Mouse (Mus musculus): ENCODE measurements around the gene Dact3. TPM values are rescaled to one million over a fixed set of nuclear protein-coding genes. Genes with fewer than 3 reads are reported as not detected.

The Dact3 gene
- total RNA-seq, 2 experiments from 2014 or later: 45.2 to 48.6 TPM

- DNase-seq: no peak
These were observed 18.5 kb downstream of the Dact3 start for GRCm38 (mm10) chr7:16893612-16894011.

GRCm38 (mm10) chr7:16894279-16894678 lies 19.2 kb downstream of the Dact3 start:
- DNase-seq: no peak

DNA sequence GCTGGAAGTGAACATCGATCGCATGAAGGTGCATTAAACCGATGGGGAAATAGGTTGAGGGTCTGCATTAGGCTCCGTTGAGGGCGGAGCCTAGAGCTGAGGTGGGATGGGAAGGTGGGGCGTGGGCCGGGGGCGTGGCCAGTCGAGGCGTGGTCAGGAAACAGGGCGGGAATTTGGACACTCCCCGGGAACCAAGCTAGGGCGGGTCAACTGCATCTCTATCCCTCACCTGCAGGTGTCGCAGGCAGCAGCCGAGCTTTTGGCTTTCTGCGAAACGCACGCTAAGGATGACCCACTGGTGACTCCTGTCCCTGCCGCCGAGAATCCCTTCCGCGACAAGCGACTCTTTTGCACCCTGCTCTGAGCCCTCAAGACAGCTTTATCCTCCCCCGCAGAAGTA lies 19.9 kb downstream of the Dact3 start:
- DNase-seq: peak; percentile 89

DNA sequence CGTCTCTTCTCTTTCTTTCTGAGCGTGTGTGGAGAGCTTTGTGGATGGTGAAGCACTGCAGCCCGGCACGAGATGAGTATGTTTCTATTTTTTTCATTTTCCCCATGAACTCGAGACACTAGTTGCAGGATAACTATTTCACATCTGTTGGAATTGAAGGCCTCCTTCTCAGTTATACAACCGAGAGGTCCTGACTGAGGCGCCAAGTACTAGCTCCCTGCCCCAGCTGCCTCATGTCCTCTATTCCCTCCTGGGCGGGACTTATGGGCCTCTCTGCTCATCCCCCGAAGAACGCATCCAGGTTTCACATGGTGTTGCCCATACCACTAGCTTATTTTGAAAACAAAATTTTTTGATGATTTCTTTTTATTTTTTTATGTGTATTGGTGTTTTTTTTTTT lies 20.4 kb downstream of the Dact3 start:
- DNase-seq: no peak

DNA sequence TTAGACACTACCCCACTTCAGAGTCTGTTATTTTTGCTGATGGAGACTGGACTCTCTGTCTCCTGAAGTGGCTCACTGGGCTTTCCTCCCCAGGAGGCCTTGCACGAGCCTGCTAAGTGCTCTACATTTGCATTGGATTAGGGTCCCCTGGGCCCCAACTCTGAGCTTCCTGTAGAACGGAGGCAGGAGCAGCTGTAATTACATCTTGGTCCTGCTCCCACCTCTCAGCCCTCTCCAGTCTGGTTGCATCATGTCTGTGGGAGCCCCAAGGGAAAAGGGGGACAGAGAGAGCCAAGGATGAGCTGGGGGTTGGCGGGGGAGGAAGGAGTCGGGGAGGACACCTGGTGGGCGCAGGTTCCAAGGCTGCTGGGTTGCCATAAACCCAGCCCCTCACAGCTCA lies 25.4 kb downstream of the Dact3 start:
- no peak for DNase-seq

DNA sequence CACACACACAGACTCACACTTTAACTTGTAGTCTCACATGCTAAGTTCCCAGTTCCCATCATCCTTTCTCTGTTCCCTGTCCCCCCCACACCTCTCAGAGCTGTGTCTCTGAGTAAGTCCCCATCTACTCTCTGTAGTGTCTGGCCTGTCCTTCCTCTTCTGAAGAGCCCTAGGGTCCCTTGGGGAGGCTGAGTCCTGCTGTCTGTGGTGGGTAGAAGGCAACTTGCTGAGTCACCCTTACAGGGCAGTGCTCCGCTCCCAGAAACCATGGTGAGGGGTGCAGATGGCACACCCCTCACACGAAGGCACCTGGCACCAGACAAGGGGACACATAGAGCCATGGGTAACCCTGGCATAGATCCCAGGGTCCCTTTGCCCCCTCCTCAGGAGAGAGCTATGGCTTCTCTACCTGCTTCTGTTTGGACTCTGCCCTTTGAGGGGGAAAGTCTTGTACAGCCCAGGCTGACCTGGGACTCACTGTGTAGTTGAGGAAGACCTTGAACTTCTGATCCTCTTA lies 28.4 kb downstream of the Dact3 start:
- DNase-seq: no peak

GRCm38 (mm10) chr7:16904120-16904675 lies 29.1 kb downstream of the Dact3 start:
- DNase-seq: no peak

GRCm38 (mm10) chr7:16905491-16906021 lies 30.4 kb downstream of the Dact3 start:
- peak; percentile 61 for DNase-seq

- peak; percentile 77 for DNase-seq
These were observed 31.2 kb downstream of the Dact3 start, which contains the start of gene Ptgir for GRCm38 (mm10) chr7:16906281-16906680. TSS of gene Ptgir (plus strand) at chr7:16906490.

GRCm38 (mm10) chr7:16906889-16907559 lies 31.9 kb downstream of the Dact3 start:
- no peak for DNase-seq

- DNase-seq: no peak
These were observed 32.7 kb downstream of the Dact3 start for GRCm38 (mm10) chr7:16907842-16908241.

GRCm38 (mm10) chr7:16908367-16908766 lies 33.2 kb downstream of the Dact3 start:
- DNase-seq: no peak

GRCm38 (mm10) chr7:16908859-16909258 lies 33.7 kb downstream of the Dact3 start:
- DNase-seq: no peak

- DNase-seq: no peak
These were observed 34.8 kb downstream of the Dact3 start for GRCm38 (mm10) chr7:16909909-16910308.

DNA sequence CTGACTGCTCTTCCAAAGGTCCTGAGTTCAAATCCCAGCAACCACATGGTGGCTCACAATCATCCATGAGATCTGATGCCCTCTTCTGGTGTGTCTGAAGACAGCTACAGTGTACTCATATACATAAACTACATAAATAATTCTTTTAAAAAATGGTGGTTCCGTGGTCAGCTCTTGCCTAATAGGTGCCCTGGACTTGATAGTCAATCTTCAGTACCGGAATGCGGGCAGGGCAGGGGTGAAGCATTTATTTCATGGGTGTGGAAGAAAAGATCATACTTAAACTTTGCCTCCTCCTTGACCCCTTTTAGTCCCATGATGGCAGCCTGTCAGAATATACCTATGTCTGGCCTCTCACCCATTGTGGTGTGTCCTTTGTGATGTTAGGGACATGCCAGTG lies 36.8 kb downstream of the Dact3 start:
- DNase-seq: no peak

- DNase-seq: no peak
These were observed 37.2 kb downstream of the Dact3 start for GRCm38 (mm10) chr7:16912360-16912759.

- peak; percentile 85 for DNase-seq
These were observed 38.8 kb downstream of the Dact3 start for GRCm38 (mm10) chr7:16913806-16914452.

DNA sequence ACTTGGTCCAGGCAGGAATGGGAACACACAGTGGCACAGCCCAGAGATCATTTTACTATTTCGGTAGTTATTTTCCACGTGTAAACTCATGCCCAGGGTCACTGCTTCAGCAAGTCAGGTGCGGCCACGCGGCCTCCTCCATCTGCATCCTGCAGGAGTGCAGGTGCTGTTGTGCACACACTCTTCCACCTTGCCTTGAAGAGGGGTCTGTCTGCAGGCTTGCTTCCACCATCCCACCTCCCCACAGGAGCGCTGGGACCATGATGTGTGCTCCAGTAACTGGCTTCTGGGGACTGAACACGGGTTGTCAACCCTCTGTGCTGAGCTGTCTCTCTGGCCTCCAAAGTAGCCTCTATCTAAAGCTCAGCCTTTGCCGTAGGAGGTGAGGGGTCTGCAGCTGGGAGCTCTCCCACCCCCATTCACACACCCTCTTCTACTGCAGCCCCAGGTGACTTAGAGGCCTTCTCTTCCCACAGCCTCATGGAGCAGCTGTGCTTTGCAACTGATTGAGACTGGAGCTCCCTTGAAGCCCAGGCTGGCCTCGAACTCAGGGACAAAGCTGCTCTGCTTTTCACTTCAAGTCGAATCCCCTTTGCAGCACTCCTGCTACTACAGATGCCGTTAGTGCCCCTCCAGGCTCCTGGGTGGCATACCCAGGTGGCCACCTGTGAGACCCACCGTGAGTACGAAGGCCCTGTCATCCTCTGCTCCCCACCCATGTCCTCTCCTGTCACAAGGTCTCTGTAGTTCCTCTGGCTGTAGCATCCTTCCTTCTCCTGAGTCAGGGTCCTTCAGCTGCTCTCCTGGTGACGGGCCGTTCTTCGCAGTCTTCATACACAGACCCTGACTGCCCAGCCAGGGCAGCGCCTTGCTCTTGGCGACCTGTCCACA lies 39.6 kb downstream of the Dact3 start:
- no peak for DNase-seq

DNA sequence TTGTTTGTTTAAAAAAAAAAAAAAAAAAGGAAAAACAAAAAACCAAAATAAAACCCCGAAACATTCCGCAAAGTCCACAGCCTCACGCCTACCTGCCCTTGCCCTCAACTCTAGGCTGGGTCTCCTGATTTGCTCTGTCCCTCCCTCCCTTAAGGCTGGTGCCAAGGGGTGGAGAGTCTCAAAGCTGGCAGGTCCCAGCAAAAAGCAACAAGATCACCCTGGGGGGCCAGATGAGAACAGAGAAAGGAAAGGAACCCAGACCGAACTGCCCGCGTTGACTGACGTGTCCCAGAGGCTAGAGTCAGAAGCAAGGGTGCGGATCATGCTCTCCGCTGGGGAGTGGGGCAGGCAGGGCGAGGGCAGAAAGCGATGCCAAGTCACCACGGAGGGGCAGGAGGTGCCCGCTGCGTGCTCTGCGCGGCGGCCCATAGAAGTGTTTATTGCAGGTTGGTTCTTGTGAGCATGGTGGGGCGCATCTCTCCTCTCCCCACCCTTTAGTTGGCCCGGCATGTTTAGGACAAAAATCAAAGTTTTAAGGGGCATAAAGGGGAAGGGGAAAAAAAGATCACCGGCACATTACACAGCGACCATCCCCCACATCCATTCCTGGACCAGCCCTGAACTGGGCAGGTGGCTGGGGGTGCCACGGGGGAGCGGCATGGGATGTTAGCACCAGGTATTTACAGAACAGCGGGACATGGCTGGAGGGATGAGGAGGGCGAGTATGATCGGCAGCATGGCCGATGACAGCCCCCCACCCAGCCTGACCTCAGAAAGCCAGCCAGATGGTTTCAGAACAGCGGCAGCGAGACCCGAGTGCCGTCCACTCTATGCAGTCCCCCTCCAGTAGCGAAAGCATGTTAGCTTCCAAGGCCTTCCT lies 40.6 kb downstream of the Dact3 start:
- DNase-seq: no peak

- peak; percentile 64 for DNase-seq
These were observed 41.5 kb downstream of the Dact3 start for GRCm38 (mm10) chr7:16916342-16917265.
